Mouse (Mus musculus): Measurements from ENCODE around the gene 2310011J03Rik.

- no peak for TF ChIP-seq CTCF (IDR thresholded peaks at IDR 0.05 in 2 of 3, conservative IDR thresholded peaks at IDR 0.05 in 1 of 3; ENCODE audit: control insufficient read depth in 1 of 3, insufficient read depth in 1 of 3, low read depth in 2 of 3, low read length in 3 of 3, poor library complexity in 1 of 3, severe bottlenecking in 1 of 3)
- no peak for TF ChIP-seq MAX (IDR thresholded peaks at IDR 0.05; ENCODE audit: low read length)
- no peak for TF ChIP-seq MAFK (IDR thresholded peaks at IDR 0.05; ENCODE audit: borderline replicate concordance, low read depth, low read length)
- no peak for TF ChIP-seq POLR2A (IDR thresholded peaks at IDR 0.05; ENCODE audit: control insufficient read depth in 1 of 2, insufficient read depth in 1 of 2, low read depth in 1 of 2, low read length in 2 of 2, poor library complexity in 1 of 2)
- TF ChIP-seq MYC (IDR thresholded peaks at IDR 0.05; ENCODE audit: low read depth, low read length), result no peak
- no peak for TF ChIP-seq EP300 (IDR thresholded peaks at IDR 0.05; ENCODE audit: low read depth in 1 of 2, low read length in 2 of 2)
- no peak for TF ChIP-seq POLR2AphosphoS5 (IDR thresholded peaks at IDR 0.05; ENCODE audit: borderline replicate concordance, low read depth, low read length)
- TF ChIP-seq NELFE (IDR thresholded peaks at IDR 0.05; ENCODE audit: low read depth, low read length), result no peak
- no peak for TF ChIP-seq CHD2 (IDR thresholded peaks at IDR 0.05; ENCODE audit: low read length)
Observed at GRCm38 (mm10) chr10:80313627-80314201, 6.6 kb downstream of the 2310011J03Rik start.

Data from MEL (cell line).